Mouse (Mus musculus): ENCODE data around the gene Dnaic2.

DNA sequence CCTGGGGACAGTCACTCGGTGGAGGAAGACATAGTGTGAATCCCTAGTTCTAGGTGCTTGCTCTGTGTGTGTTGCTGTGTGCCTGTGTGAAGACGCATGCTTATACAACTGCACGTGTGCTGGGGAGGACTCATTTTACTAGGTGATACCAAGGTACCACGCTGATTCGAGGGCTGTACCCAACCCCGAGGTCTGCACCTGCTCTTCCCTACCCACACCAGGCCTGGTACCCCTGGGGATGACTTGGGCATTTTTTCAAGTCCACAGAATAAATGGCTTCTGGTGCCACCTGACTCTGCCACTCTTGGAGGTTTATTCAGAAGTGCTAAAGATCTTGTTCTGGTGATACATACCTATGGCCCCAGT is 24.2 kb upstream of the Dnaic2 start:
- TF ChIP-seq HCFC1 (IDR thresholded peaks at IDR 0.05; ENCODE audit: low read depth, low read length) (no peak), MAFK (IDR thresholded peaks at IDR 0.05; ENCODE audit: insufficient replicate concordance, low read length) (no peak), SIN3A (IDR thresholded peaks at IDR 0.05; ENCODE audit: low read length) (no peak), POLR2AphosphoS2 (IDR thresholded peaks at IDR 0.05; ENCODE audit: low read depth, low read length) (no peak), USF1 (IDR thresholded peaks at IDR 0.05; ENCODE audit: low read depth, low read length) (no peak), RAD21 (IDR thresholded peaks at IDR 0.05; ENCODE audit: low read depth, low read length) (no peak), CTCF (conservative IDR thresholded peaks at IDR 0.05 in 1 of 2, IDR thresholded peaks at IDR 0.05 in 1 of 2; ENCODE audit: low read depth in 2 of 2, low read length in 2 of 2) (no peak), EP300 (IDR thresholded peaks at IDR 0.05; ENCODE audit: low read length) (no peak), ZKSCAN1 (IDR thresholded peaks at IDR 0.05; ENCODE audit: borderline replicate concordance, low read depth, low read length) (no peak), POLR2A (IDR thresholded peaks at IDR 0.05; ENCODE audit: low read depth, low read length) (no peak), ZC3H11A (IDR thresholded peaks at IDR 0.05; ENCODE audit: low read depth, low read length) (no peak), TBP (conservative IDR thresholded peaks at IDR 0.05; ENCODE audit: low read depth, low read length) (no peak)
